Mouse (Mus musculus): ENCODE measurements around the gene Abcb8.

- TF ChIP-seq CTCF (IDR thresholded peaks at IDR 0.05; ENCODE audit: insufficient read depth, low read depth, low read length) (no peak), POLR2A (IDR thresholded peaks at IDR 0.05; ENCODE audit: insufficient read depth, low read depth, low read length) (no peak)
Measured at GRCm38 (mm10) chr5:24404594-24405360, 11.3 kb downstream of the Abcb8 start.

Measured in olfactory bulb, adult 2 months (tissue).